Mouse (Mus musculus) 3T3-L1 (cell line): ENCODE data around the gene Uqcrq.

Experiments used
- DNase-seq: peaks from one replicate; pipeline ENCODE4 v3.0.0-alpha.2; 2015; ENCODE audit warnings: low read depth, low spot score

The Uqcrq gene

DNA sequence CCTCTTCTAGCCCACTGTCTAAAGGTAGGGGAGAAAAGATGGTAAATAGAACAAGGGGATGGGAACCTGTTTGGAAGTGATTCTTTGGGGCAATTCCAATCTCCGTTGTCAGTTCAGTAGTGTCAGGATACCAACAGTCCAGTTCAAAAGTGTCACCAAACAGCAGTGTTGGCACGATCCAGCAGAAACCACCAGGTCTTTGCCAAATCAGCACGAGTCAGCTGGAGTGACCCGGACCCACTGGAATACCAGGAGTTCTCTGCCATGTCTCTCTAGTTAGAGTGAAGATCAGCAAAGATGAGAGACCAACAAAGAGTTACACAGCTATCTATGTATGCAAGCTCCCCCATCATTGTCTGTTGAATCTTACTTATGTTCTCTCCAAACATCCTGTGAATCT, 16.8 kb downstream of the Uqcrq start:
- no peak for DNase-seq

DNA sequence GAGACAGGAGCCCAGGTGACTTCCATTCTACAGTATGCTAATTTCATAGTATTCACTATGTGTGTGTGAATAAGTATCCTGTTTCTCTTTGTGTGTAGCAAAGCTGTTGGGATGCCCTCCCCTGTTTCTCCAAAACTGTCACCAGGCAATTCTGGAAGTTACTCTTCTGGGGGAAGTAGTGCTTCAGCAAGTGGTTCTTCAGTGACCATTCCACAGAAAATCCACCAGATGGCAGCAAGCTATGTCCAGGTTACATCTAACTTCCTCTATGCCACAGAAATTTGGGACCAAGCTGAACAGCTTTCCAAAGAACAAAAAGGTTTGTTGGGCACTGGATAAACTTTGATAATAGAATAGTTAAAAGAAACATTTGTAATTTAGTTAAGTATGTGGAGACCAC, 18.9 kb downstream of the Uqcrq start:
- DNase-seq = peak; percentile 66

DNA sequence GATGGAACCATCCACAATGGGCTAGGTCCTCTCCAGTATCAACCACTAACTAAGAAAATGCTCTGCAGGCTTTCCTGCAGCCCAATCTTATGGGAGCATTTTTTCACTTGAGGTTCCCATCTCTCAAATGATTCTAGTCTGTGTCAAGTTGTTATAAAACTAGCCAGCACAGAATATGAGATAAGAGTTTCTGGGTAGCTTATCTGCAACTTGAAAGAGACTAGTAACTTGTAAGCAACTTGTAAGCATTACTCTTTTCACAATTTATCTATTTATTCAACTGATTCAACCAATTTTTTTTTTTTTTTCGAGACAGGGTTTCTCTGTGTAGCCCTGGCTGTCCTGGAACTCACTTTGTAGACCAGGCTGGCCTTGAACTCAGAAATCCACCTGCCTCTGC, 27.0 kb downstream of the Uqcrq start:
- no peak for DNase-seq

DNA sequence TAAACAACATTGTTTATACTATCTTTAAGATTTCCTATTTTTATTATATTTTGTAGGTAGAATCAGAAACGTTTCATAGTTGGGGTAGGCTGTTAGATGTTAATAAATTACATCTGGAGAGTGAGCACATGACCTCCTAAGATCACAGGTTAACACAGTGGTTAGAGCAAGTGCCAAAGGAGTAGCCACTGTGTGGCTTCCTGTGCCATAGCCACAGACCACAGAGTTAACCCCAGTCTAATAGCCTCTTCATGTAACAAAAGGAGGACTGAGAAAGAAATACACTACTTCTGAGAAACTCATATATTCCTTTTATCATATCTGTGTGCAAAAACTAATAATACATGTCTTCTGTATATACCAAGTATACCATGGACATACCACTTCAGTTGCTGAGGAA, 36.8 kb downstream of the Uqcrq start:
- DNase-seq = no peak

DNA sequence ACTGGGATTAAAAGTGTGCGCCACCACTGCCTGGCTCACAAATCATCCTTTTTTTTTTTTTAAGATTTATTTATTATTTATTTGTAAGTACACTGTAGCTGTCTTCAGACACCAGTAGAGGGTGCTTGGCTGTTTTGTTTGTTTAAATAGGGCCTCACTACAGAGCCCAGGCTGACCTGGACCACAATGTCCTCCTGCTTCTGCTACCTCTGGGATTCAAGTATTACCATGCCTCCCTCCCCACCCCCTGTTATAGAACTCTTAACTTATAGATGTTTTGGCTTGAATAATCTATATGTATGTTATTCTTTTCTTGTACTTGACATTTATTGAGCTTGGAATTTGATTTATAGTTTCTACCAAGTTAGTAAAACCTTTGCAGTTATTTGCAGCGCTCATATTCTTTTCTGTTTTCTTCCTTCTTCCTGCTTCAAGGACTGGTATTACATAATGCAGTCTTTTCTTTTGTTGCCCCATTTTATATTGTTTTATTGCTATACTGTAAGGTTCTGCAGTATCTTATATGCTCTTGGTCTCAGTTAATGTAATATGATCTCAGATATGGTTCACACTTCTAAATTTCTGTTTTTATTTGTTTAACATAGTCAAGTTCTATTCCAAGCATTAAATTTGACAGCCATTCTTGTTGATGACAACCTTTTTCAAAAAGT, 46.7 kb downstream of the Uqcrq start:
- DNase-seq = peak; percentile 11

DNA sequence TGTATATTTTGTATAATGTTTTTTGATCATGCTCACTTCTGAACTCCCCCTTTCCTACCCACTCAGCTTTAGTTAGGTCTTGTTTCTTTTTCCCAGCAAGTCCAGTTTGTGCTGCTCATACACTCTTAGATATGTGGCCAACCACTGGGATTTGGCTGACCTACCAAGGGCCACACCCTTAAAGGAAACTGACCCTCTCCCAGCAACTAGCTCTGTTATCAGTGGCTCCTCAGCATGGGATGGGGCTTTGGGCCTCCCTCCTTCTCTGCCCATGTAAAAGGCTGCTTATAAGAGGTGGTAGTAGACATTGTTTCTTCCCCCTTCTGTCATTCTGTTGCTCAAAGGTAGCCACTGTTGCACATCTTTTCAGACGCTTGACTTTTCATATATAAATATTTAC, 51.7 kb downstream of the Uqcrq start:
- DNase-seq = no peak
